ENCODE assay signal across 8 mouse cellular contexts in the genomic region with DNA sequence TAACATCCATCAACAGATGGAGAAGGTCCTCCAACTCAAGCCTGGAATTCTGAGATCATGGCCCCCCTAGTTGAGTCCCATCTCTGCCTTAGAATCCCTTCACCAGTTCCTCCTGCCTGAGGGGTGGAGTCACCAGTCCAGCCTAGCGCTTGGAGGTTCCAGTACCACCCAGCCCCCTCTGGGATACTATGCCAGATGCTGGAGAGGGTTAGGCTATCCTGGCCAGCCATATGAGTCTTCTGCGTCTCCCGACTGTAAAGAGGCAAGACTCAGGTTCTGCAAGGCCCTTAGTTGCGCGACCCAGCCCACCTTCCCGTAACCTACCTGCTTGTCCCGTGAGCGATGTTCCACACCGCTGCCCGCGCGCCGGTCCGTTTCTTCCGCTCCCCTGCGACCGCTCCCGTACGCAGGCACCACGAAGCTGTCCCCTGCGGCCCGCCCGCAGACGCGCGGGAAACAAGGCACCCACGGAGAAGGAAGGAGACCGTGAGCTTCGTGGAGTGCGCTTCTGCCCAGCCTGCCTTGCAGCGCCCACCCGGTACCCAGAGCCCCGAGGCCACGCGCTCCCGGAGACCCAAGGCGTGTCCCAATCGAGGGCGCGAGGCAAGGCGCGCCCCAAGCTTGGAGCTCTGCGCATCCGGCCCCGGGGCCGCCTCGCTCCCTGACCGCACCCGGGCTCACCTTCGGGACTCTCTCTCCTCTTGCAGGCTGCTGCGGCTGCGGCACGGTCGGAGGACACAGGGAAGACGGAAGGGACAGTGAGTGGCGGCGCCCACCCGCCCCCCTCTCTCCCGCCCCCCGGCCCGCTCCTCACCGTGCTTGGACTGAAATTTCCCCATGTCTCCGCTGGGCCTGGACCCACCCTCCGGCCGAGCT. TPM values are rescaled to one million over a fixed set of nuclear protein-coding genes. Genes with fewer than 3 reads are reported as not detected.
DNase-seq lines count a peak whose midpoint lies in the region; ATAC-seq lines count a peak whose summit lies in the region.

No protein-coding gene starts in this region.

- H3K36me3 ChIP-seq in hindbrain, embryonic 11.5 days (ENCODE audit: control insufficient read depth, insufficient read depth, low read length), result no peaks in the 10 kb centered on the region
- no peaks in the 10 kb centered on the region for H3K36me3 ChIP-seq in liver, embryonic 15.5 days (replicated peaks)
- no peaks in the 10 kb centered on the region for H3K36me3 ChIP-seq in stomach, embryonic 14.5 days (ENCODE audit: control insufficient read depth, insufficient read depth, low read length)

- H3K4me2 ChIP-seq in hindbrain, embryonic 11.5 days (replicated peaks; ENCODE audit: low read depth, low read length), result peak overlapping the region; percentile 91
- H3K4me2 ChIP-seq in liver, embryonic 15.5 days, result peak overlapping the region; percentile 68
- H3K4me2 ChIP-seq in stomach, embryonic 14.5 days (replicated peaks; ENCODE audit: low read depth, low read length), result peak overlapping the region; percentile 91

- WGBS in hindbrain, embryonic 11.5 days, result under 1% methylated on average over 61 of the region's 65 CpGs
- WGBS in liver, embryonic 15.5 days (ENCODE audit: insufficient replicate concordance), result 2% methylated on average over 65 of the region's 65 CpGs
- WGBS in stomach, embryonic 14.5 days, result under 1% methylated on average over 61 of the region's 65 CpGs

- no peak for ATAC-seq in CD4-positive, CD25-positive, alpha-beta regulatory T cell, adult 4 months
- ATAC-seq in hindbrain, embryonic 11.5 days (ENCODE audit: low FRiP score), result peak; percentile 87
- no peak for ATAC-seq in liver, embryonic 15.5 days (ENCODE audit: insufficient read depth)
- peak; percentile 48 for ATAC-seq in stomach, embryonic 14.5 days (ENCODE audit: insufficient number of reproducible peaks, insufficient read depth, low FRiP score, low read depth)

- no peaks in the 10 kb centered on the region for H3K9me3 ChIP-seq in hindbrain, embryonic 11.5 days (ENCODE audit: control insufficient read depth, low read length)
- H3K9me3 ChIP-seq in liver, embryonic 15.5 days (replicated peaks), result no peaks in the 10 kb centered on the region
- H3K9me3 ChIP-seq in stomach, embryonic 14.5 days (ENCODE audit: control insufficient read depth, low read depth, low read length), result no peaks in the 10 kb centered on the region

- peak overlapping the region; percentile 50 for H3K4me3 ChIP-seq in hindbrain, embryonic 11.5 days (ENCODE audit: low read depth, low read length)
- H3K4me3 ChIP-seq in liver, embryonic 15.5 days (replicated peaks), result peak overlapping the region; percentile 48
- H3K4me3 ChIP-seq in stomach, embryonic 14.5 days (ENCODE audit: low read depth, low read length), result peak overlapping the region; percentile 61

- peaks cover 11% of the 10 kb centered on the region for H3K27me3 ChIP-seq in hindbrain, embryonic 11.5 days (ENCODE audit: control insufficient read depth, insufficient read depth, low read length)
- peaks cover 56% of the 10 kb centered on the region for H3K27me3 ChIP-seq in liver, embryonic 15.5 days
- no peaks in the 10 kb centered on the region for H3K27me3 ChIP-seq in stomach, embryonic 14.5 days (ENCODE audit: control insufficient read depth, insufficient read depth, low read length)

- peak; percentile 15 for DNase-seq in CD4-positive, CD25-positive, alpha-beta regulatory T cell, adult 2 months (ENCODE audit: low read depth, low spot score)
- peak; percentile 40 for DNase-seq in right cerebral cortex, postnatal 4 days
- no peak for DNase-seq in right cerebral cortex, postnatal 36 days (ENCODE audit: low spot score in 2 of 2)
- DNase-seq in hindbrain, embryonic 11.5 days (ENCODE audit: low spot score), result peak; percentile 65
- no peak for DNase-seq in cerebellum, adult 9-10 months

- no peaks in the 10 kb centered on the region for H3K4me1 ChIP-seq in hindbrain, embryonic 11.5 days (replicated peaks; ENCODE audit: control insufficient read depth, insufficient read depth, low read length)
- H3K4me1 ChIP-seq in liver, embryonic 15.5 days (replicated peaks), result 0 out of 2 replicates have a peak, but pooled peaks cover 9% of the 10 kb centered on the region
- no peaks in the 10 kb centered on the region for H3K4me1 ChIP-seq in stomach, embryonic 14.5 days (ENCODE audit: control insufficient read depth, insufficient read depth, low read length)

- H3K27ac ChIP-seq in hindbrain, embryonic 11.5 days (ENCODE audit: low read depth, low read length), result no peak overlapping the region
- H3K27ac ChIP-seq in liver, embryonic 15.5 days (replicated peaks), result no peak overlapping the region
- no peak overlapping the region for H3K27ac ChIP-seq in stomach, embryonic 14.5 days (ENCODE audit: low read length)

- peak overlapping the region; percentile 68 for H3K9ac ChIP-seq in hindbrain, embryonic 11.5 days (ENCODE audit: low read depth, low read length)
- no peak overlapping the region for H3K9ac ChIP-seq in liver, embryonic 15.5 days
- H3K9ac ChIP-seq in stomach, embryonic 14.5 days (replicated peaks; ENCODE audit: low read depth, low read length), result peak overlapping the region; percentile 46; the same call in 1 of the 2 replicates

RNA-seq across cellular contexts. Expression of a gene that starts 0.6 kb away (rescaled TPM):
- polyA plus RNA-seq in CD4-positive, CD25-positive, alpha-beta regulatory T cell, adult 4 months (2017; shearing (Covaris generic)), result under 1 TPM; 0.14 to 0.38 TPM
- 14.7 TPM in 2 replicates for polyA plus RNA-seq in hindbrain, embryonic 11.5 days (2014; fragmentation: Nextera tagmentation; extraction: Ambion mirVana)
- 0.12 and 0.20 TPM in 2 replicates for polyA plus RNA-seq in liver, embryonic 15.5 days (2015; fragmentation: Nextera tagmentation; extraction: Ambion mirVana)
- polyA plus RNA-seq in stomach, embryonic 14.5 days (2014; fragmentation: Nextera tagmentation; extraction: Ambion mirVana), result 3.0 and 4.3 TPM in 2 replicates

Comparison
In these comparisons a context has a peak if more than half of its experiments do, and no peak if none do; other contexts are left out.
1. DNase-seq: peak in CD4-positive, CD25-positive, alpha-beta regulatory T cell, adult 2 months (single experiment), right cerebral cortex, postnatal 4 days (single experiment) and hindbrain, embryonic 11.5 days (single experiment); none in right cerebral cortex, postnatal 36 days (0 of 2) and cerebellum, adult 9-10 months (single experiment).
2. ATAC-seq: peak in hindbrain, embryonic 11.5 days (single experiment) and stomach, embryonic 14.5 days (single experiment); none in CD4-positive, CD25-positive, alpha-beta regulatory T cell, adult 4 months (single experiment) and liver, embryonic 15.5 days (single experiment).
3. Peak in every context shown above with its lines, with median percentiles within 50 percentile points of each other: H3K4me2 ChIP-seq and H3K4me3 ChIP-seq.